Mouse (Mus musculus) spleen, adult 2 months (tissue): Measurements from ENCODE around the gene Pigf. TPM values are rescaled to one million over a fixed set of nuclear protein-coding genes. Genes with fewer than 3 reads are reported as not detected.
A peak's percentile ranks its signal among the peaks of the same experiment; 100 is the strongest.
"Not testable (repeated sequence)": the region's sequence is repeated elsewhere in the genome, so short reads cannot be mapped to it uniquely, and the experiment has no call there.

Experiments
- DNase-seq, 2 experiments: peaks; one replicate each; pipeline versions ENCODE4 v3.0.0 to v3.0.0-alpha.2; 2012 to 2021; ENCODE audit warnings: low spot score in 2 of 2, low read depth in 1 of 2
- H3K27ac ChIP-seq: fragments of 200-500 bp; 2 replicates; pipeline ENCODE4 v1.5.1; 2012; ENCODE audit warnings: low read length, inconsistent platforms; ENCODE audit not compliant: insufficient read depth
- H3K27me3 ChIP-seq: fragments of 200-500 bp; 2 replicates; pipeline ENCODE4 v1.6.1; 2012; ENCODE audit warnings: mild to moderate bottlenecking, moderate library complexity, low read length, inconsistent platforms; ENCODE audit not compliant: control insufficient read depth, insufficient read depth
- H3K36me3 ChIP-seq: fragments of 200-500 bp; 2 replicates; pipeline ENCODE4 v1.6.1; 2012; ENCODE audit warnings: mild to moderate bottlenecking, low read length, inconsistent platforms; ENCODE audit not compliant: control insufficient read depth, insufficient read depth
- H3K4me1 ChIP-seq: fragments of 200-500 bp; 2 replicates; pipeline ENCODE4 v1.6.1; 2011; ENCODE audit warnings: inconsistent platforms; ENCODE audit not compliant: control insufficient read depth, insufficient read depth, insufficient read length
- H3K4me3 ChIP-seq: fragments of 200-500 bp; 2 replicates; pipeline ENCODE4 v1.5.1; 2011; ENCODE audit warnings: mild to moderate bottlenecking, inconsistent platforms; ENCODE audit not compliant: insufficient read depth, insufficient read length; ENCODE audit errors: extremely low read depth
- CTCF ChIP-seq: fragments of 200-500 bp; IDR thresholded peaks from 2 replicates; pipeline ENCODE4 v1.5.1; 2011; ENCODE audit warnings: mild to moderate bottlenecking, inconsistent platforms; ENCODE audit not compliant: insufficient read depth, insufficient read length, insufficient replicate concordance; ENCODE audit errors: extremely low read depth
- POLR2A ChIP-seq: fragments of 200-500 bp; IDR thresholded peaks from 2 replicates; pipeline ENCODE4 v1.6.1; 2011; ENCODE audit warnings: low read depth, low read length, inconsistent platforms
- WGBS: fragments of 180-500 bp; shearing (Covaris S2); methylation state at CpG from one replicate; pipeline ENCODE4 v1.1.7; 2018; 5-methylcytosine and 5-hydroxymethylcytosine counted together
- polyA plus RNA-seq: library from polyadenylated mRNA; depleted of rRNA; stranded (reverse); fragments of >200 nt; gene quantifications from 2 replicates; pipeline ENCODE4 v1.2.3, GENCODE M21; 2012; rRNA removed

The Pigf gene
- 2.1 and 2.2 TPM in 2 replicates for polyA plus RNA-seq

GRCm38 (mm10) chr17:87025269-87025949 lies at the start of gene Pigf, which contains the start of gene Cript:
Pigf (minus strand) TSS chr17:87025406.
Cript (plus strand) TSS chr17:87025550.
- under 1% methylated on average over 43 of the region's 43 CpGs for WGBS
- no peaks in the 10 kb centered on the region for H3K4me1 ChIP-seq
- H3K27ac ChIP-seq: peak within 1 kb of the TSS; percentile 78
- H3K4me3 ChIP-seq: peak within 1 kb of the TSS; percentile 83
- H3K36me3 ChIP-seq: peaks cover 5% of the 10 kb centered on the region; the same call in 1 of the 2 replicates
- DNase-seq: peak; percentile 97
- TF ChIP-seq CTCF (no peak), POLR2A (peak; percentile 59)
- no peaks in the 10 kb centered on the region for H3K27me3 ChIP-seq

- Histone ChIP-seq H3K27ac (no peak overlapping the region), H3K4me3 (no peak overlapping the region), H3K4me1 (no peaks in the 10 kb centered on the region), H3K36me3 (no peaks in the 10 kb centered on the region), H3K27me3 (no peaks in the 10 kb centered on the region)
- no peak for DNase-seq
- no peak for TF ChIP-seq POLR2A
- TF ChIP-seq CTCF: no peak
Observed at GRCm38 (mm10) chr17:87073470-87073869, 48.3 kb upstream of the Pigf start.

- no peak for DNase-seq
- Histone ChIP-seq H3K4me3 (no peak overlapping the region), H3K27me3 (no peaks in the 10 kb centered on the region), H3K36me3 (no peaks in the 10 kb centered on the region), H3K4me1 (no peaks in the 10 kb centered on the region), H3K27ac (no peak overlapping the region)
- TF ChIP-seq POLR2A (no peak), CTCF (no peak)
- WGBS: 86% methylated on average over 5 of the region's 5 CpGs
Observed at GRCm38 (mm10) chr17:87072766-87073440, 47.7 kb upstream of the Pigf start.

- not testable (repeated sequence) for H3K27me3 ChIP-seq, DNase-seq, H3K36me3 ChIP-seq, H3K4me1 ChIP-seq, H3K4me3 ChIP-seq, H3K27ac ChIP-seq
- 87% methylated on average over 1 of the region's 1 CpGs for WGBS
Observed at GRCm38 (mm10) chr17:87072183-87072582, 47.0 kb upstream of the Pigf start.

GRCm38 (mm10) chr17:87068997-87069396 lies 43.8 kb upstream of the Pigf start:
- TF ChIP-seq POLR2A: no peak
- TF ChIP-seq CTCF: no peak
- no peaks in the 10 kb centered on the region for H3K36me3 ChIP-seq
- DNase-seq: no peak
- H3K4me1 ChIP-seq: no peaks in the 10 kb centered on the region
- H3K27me3 ChIP-seq: no peaks in the 10 kb centered on the region
- H3K27ac ChIP-seq: no peak overlapping the region
- WGBS: 87% methylated on average over 4 of the region's 4 CpGs
- H3K4me3 ChIP-seq: no peak overlapping the region

- Histone ChIP-seq H3K27me3 (no peaks in the 10 kb centered on the region), H3K36me3 (no peaks in the 10 kb centered on the region), H3K27ac (no peak overlapping the region), H3K4me1 (peaks cover 11% of the 10 kb centered on the region; the same call in 1 of the 2 replicates), H3K4me3 (no peak overlapping the region)
- peak; percentile 26 to 27 for DNase-seq
- 7% methylated on average over 6 of the region's 6 CpGs for WGBS
- no peak for TF ChIP-seq CTCF
- TF ChIP-seq POLR2A: no peak
Observed at GRCm38 (mm10) chr17:87063969-87064368, 38.8 kb upstream of the Pigf start.

- Histone ChIP-seq H3K4me3 (no peak overlapping the region), H3K27ac (no peak overlapping the region), H3K27me3 (no peaks in the 10 kb centered on the region), H3K4me1 (peaks cover 11% of the 10 kb centered on the region; the same call in 1 of the 2 replicates), H3K36me3 (no peaks in the 10 kb centered on the region)
- 56% methylated on average over 7 of the region's 7 CpGs for WGBS
- TF ChIP-seq CTCF: no peak
- no peak for TF ChIP-seq POLR2A
- DNase-seq: no peak
Observed at GRCm38 (mm10) chr17:87063461-87063860, 38.3 kb upstream of the Pigf start.
